Mouse (Mus musculus): ENCODE measurements at regions not wholly inside any gene's neighbourhood (a gene's known extent, or its start where the extent isn't known, plus 50 kb on each side); places are given as distances from the start of the nearest gene placed in this dataset.

GRCm38 (mm10) chr12:45711351-45711750, 636.8 kb upstream of the Stxbp6 start:
- TF ChIP-seq JUND (IDR thresholded peaks at IDR 0.05; ENCODE audit: low read depth, low read length) (no peak), CTCF (IDR thresholded peaks at IDR 0.05 in 2 of 3, conservative IDR thresholded peaks at IDR 0.05 in 1 of 3; ENCODE audit: control insufficient read depth in 1 of 3, insufficient read depth in 1 of 3, low read depth in 2 of 3, low read length in 3 of 3, poor library complexity in 1 of 3, severe bottlenecking in 1 of 3) (no peak), POLR2AphosphoS5 (IDR thresholded peaks at IDR 0.05; ENCODE audit: borderline replicate concordance, low read depth, low read length) (no peak), SMC3 (IDR thresholded peaks at IDR 0.05; ENCODE audit: low read depth, low read length) (no peak), TAL1 (IDR thresholded peaks at IDR 0.05; ENCODE audit: low read length) (no peak), USF1 (IDR thresholded peaks at IDR 0.05; ENCODE audit: low read depth, low read length) (no peak), ZNF384 (IDR thresholded peaks at IDR 0.05; ENCODE audit: low read depth, low read length) (no peak)
